Mouse (Mus musculus) heart, embryonic 11.5 days (tissue): ENCODE measurements around the gene Iqck. TPM values are rescaled to one million over a fixed set of nuclear protein-coding genes. Genes with fewer than 3 reads are reported as not detected.
A peak's percentile ranks its signal among the peaks of the same experiment; 100 is the strongest.

Experiments
- ATAC-seq: fragments of 200-750 bp; cut with Nextera tagmentation; replicated peaks from 2 replicates; pipeline ENCODE4 v1.8.0; 2017; ENCODE audit warnings: moderate library complexity; ENCODE audit not compliant: insufficient number of reproducible peaks, low FRiP score, low TSS enrichment
- H3K27ac ChIP-seq: fragments of 300-500 bp; sonication (generic); 2 replicates; pipeline ENCODE4 v1.5.1; 2014; ENCODE audit warnings: mild to moderate bottlenecking, low read depth, low read length
- H3K27me3 ChIP-seq: fragments of 300-500 bp; sonication (generic); 2 replicates; pipeline ENCODE4 v1.6.1; 2014; ENCODE audit warnings: mild to moderate bottlenecking, low read length, mixed read lengths; ENCODE audit not compliant: control insufficient read depth, insufficient read depth
- H3K36me3 ChIP-seq: fragments of 300-500 bp; sonication (generic); 2 replicates; pipeline ENCODE4 v1.6.1; 2014; ENCODE audit warnings: mild to moderate bottlenecking, low read length, moderate library complexity, mixed read lengths; ENCODE audit not compliant: control insufficient read depth, insufficient read depth
- H3K4me1 ChIP-seq: fragments of 300-500 bp; sonication (generic); 2 replicates; pipeline ENCODE4 v1.6.1; 2014; ENCODE audit warnings: low read length; ENCODE audit not compliant: control insufficient read depth, insufficient read depth
- H3K4me2 ChIP-seq: fragments of 300-500 bp; sonication (generic); 2 replicates; pipeline ENCODE4 v1.6.1; 2014; ENCODE audit warnings: mild to moderate bottlenecking, moderate library complexity
- H3K4me3 ChIP-seq: fragments of 300-500 bp; sonication (generic); 2 replicates; pipeline ENCODE4 v1.5.1; 2014; ENCODE audit warnings: low read depth, low read length
- H3K9ac ChIP-seq: fragments of 300-500 bp; sonication (generic); 2 replicates; pipeline ENCODE4 v1.6.1; 2014; ENCODE audit warnings: mild to moderate bottlenecking, low read depth, low read length, moderate library complexity
- H3K9me3 ChIP-seq: fragments of 300-500 bp; sonication (generic); replicated peaks from 2 replicates; pipeline ENCODE4 v1.6.1; 2016; ENCODE audit warnings: low read length; ENCODE audit not compliant: control insufficient read depth
- WGBS: fragments of 180-500 bp; shearing (Covaris S2); extraction: QIAGEN DNeasy Blood & Tissue Kit; methylation state at CpG from one replicate; pipeline ENCODE4 v1.1.7; 2014; ENCODE audit not compliant: insufficient replicate concordance; 5-methylcytosine and 5-hydroxymethylcytosine counted together
- polyA plus RNA-seq: library from polyadenylated mRNA; unstranded; fragments of >200 nt; fragmentation: Nextera tagmentation; extraction: Ambion mirVana; gene quantifications from 2 replicates; pipeline ENCODE4 v1.2.1, GENCODE M21; 2014

Iqck gene
- polyA plus RNA-seq, 1 experiment from 2014 or later, result 1.2 TPM

DNA sequence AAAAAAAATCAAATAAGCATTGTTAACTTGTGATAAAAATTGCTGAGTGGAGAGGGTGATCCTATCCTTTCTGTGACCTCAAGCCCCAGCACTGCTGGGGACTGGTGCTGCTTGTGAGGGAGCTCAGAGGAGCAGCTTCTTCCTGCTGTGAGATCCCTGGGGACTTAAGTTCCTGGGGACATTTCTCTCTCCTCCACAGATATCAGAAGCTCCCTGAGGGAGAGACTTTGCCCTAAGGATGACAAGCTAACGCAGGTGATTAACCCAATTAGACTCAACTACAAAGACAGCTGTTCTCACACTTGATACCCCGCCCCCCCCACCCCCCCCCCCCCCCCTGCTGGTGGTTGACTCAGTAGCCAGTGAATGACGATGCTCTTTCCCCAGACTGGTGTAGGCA is 109.2 kb downstream of the Iqck start:
- H3K9ac ChIP-seq, result no peak overlapping the region
- 3% methylated on average over 3 of the region's 3 CpGs for WGBS
- no peak overlapping the region for H3K4me3 ChIP-seq
- no peaks in the 10 kb centered on the region; the same call in 1 of the 2 replicates for H3K4me1 ChIP-seq
- H3K27ac ChIP-seq, result no peak overlapping the region
- no peak overlapping the region for H3K4me2 ChIP-seq
- ATAC-seq, result no peak
- H3K36me3 ChIP-seq, result no peaks in the 10 kb centered on the region
- H3K27me3 ChIP-seq, result no peaks in the 10 kb centered on the region
- no peaks in the 10 kb centered on the region for H3K9me3 ChIP-seq

- 22% methylated on average over 7 of the region's 7 CpGs for WGBS
- Histone ChIP-seq H3K4me3 (no peak overlapping the region), H3K9me3 (no peaks in the 10 kb centered on the region), H3K27ac (no peak overlapping the region), H3K27me3 (no peaks in the 10 kb centered on the region), H3K4me1 (no peaks in the 10 kb centered on the region; the same call in 1 of the 2 replicates), H3K4me2 (no peak overlapping the region), H3K9ac (no peak overlapping the region), H3K36me3 (no peaks in the 10 kb centered on the region)
- no peak for ATAC-seq
Observed at GRCm38 (mm10) chr7:118965198-118965597, 109.6 kb downstream of the Iqck start.

DNA sequence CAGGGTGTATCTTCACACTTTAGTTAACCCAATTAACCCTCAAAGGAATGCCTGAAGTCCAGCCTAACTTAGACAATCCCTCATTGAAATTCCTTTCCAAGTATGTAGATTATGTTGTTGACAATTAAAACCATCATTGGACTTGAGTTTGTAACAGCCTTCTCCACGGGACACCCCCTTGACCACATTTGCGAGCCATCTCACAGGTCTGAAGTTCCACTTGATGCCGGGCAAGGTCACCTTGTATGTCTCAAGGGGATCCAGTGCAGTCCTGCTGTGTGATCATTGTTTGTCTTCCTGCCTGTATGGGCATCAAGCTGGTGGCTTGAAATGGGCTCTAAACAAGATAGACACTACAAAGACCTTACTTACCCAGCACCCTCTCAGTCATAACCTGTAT is 113.3 kb downstream of the Iqck start:
- H3K27me3 ChIP-seq, result no peaks in the 10 kb centered on the region
- 84% methylated on average over 3 of the region's 3 CpGs for WGBS
- no peaks in the 10 kb centered on the region; the same call in 1 of the 2 replicates for H3K4me1 ChIP-seq
- no peak overlapping the region for H3K4me3 ChIP-seq
- no peaks in the 10 kb centered on the region for H3K9me3 ChIP-seq
- no peak overlapping the region for H3K4me2 ChIP-seq
- no peak for ATAC-seq
- no peaks in the 10 kb centered on the region for H3K36me3 ChIP-seq
- H3K27ac ChIP-seq, result no peak overlapping the region
- no peak overlapping the region for H3K9ac ChIP-seq

DNA sequence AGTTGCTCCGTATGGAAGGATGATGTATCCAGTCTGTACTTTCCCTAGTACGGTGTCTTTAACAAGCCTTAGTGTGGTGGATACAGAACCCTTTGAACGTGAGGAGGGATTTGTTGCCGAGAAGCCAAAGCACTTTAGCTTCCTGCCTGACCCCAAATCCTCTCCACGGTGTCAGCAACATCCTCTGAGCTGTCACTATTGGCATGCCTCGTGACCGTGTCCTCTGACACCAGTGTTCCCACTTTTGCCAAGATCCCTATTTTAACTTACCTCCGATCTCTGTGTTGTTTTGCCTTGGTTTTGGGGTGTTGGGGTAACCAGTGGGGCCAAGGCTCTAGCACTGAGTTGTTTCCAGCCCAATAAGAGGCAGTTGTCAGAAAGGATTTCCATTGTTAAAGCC is 115.9 kb downstream of the Iqck start:
- WGBS, result 49% methylated on average over 8 of the region's 8 CpGs
- Histone ChIP-seq H3K4me3 (no peak overlapping the region), H3K36me3 (no peaks in the 10 kb centered on the region), H3K27me3 (no peaks in the 10 kb centered on the region), H3K4me2 (no peak overlapping the region), H3K9me3 (no peaks in the 10 kb centered on the region), H3K27ac (no peak overlapping the region), H3K9ac (no peak overlapping the region), H3K4me1 (peaks cover 5% of the 10 kb centered on the region; the same call in 1 of the 2 replicates)
- ATAC-seq, result no peak

DNA sequence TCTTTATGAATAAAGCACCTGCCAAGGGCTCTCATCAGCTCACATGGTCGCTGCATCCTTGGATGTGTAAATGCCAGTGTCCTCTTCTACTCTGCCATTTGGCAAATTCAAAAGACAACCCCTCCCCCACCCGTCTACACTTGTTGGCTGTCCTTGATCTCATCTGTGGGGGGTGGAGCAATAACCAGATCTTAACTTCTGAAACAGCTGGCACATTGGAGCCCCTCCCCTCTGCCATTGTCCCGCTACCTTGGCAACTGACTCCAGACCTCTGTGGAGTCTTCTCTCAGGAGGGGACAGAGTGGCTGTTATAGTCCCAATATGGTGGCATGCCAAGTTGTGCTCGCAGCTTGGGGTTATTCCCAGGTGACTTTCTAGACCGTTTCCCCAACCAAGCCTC is 116.8 kb downstream of the Iqck start:
- no peak overlapping the region for H3K4me3 ChIP-seq
- WGBS, result 80% methylated on average over 5 of the region's 5 CpGs
- H3K4me2 ChIP-seq, result no peak overlapping the region

DNA sequence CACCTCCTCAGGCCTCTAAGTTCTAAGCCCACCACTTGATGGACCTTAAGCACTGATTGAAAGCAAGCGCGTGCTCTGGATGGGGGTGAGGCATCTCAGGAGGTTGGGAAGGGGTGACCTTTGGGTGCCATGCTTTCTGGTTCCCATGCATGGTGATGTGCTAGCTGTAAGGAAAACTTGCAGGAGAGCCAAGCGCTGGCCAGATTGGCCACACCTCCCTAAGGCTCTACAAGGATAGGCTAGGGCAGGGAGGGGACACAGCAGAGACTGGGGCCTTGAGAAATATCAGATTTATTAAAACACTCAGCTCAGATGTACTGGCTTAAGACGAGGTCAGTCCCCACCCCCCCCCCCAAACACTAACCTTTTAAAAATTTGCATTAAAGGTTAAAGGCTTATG is 117.8 kb downstream of the Iqck start:
- H3K36me3 ChIP-seq, result no peaks in the 10 kb centered on the region
- H3K27ac ChIP-seq, result no peak overlapping the region
- H3K27me3 ChIP-seq, result no peaks in the 10 kb centered on the region
- ATAC-seq, result no peak
- H3K4me3 ChIP-seq, result no peak overlapping the region
- whole genome bisulfite sequencing, result 79% methylated on average over 4 of the region's 4 CpGs
- no peaks in the 10 kb centered on the region for H3K9me3 ChIP-seq
- H3K4me1 ChIP-seq, result peaks cover 5% of the 10 kb centered on the region; the same call in 1 of the 2 replicates
- H3K9ac ChIP-seq, result no peak overlapping the region
- H3K4me2 ChIP-seq, result no peak overlapping the region

More for the DNA sequence above, 116.8 kb downstream of the Iqck start:
- no peaks in the 10 kb centered on the region for H3K9me3 ChIP-seq
- no peaks in the 10 kb centered on the region for H3K27me3 ChIP-seq
- no peaks in the 10 kb centered on the region for H3K36me3 ChIP-seq
- no peak overlapping the region for H3K27ac ChIP-seq
- H3K9ac ChIP-seq, result no peak overlapping the region
- no peak for ATAC-seq
- peaks cover 5% of the 10 kb centered on the region; the same call in 1 of the 2 replicates for H3K4me1 ChIP-seq

- Histone ChIP-seq H3K36me3 (no peaks in the 10 kb centered on the region), H3K4me3 (no peak overlapping the region), H3K27me3 (no peaks in the 10 kb centered on the region), H3K9ac (no peak overlapping the region), H3K9me3 (no peaks in the 10 kb centered on the region), H3K27ac (no peak overlapping the region), H3K4me1 (peaks cover 5% of the 10 kb centered on the region; the same call in 1 of the 2 replicates), H3K4me2 (no peak overlapping the region)
- no peak for ATAC-seq
- WGBS, result 47% methylated on average over 3 of the region's 3 CpGs
Observed at GRCm38 (mm10) chr7:118975837-118976236, 120.3 kb downstream of the Iqck start.

- ATAC-seq, result peak; percentile 21; the same call in 1 of the 2 replicates
- Histone ChIP-seq H3K4me1 (peaks cover 5% of the 10 kb centered on the region; the same call in 1 of the 2 replicates), H3K36me3 (no peaks in the 10 kb centered on the region), H3K9me3 (no peaks in the 10 kb centered on the region), H3K4me2 (peak overlapping the region; percentile 37), H3K9ac (no peak overlapping the region), H3K4me3 (0 out of 2 replicates have a peak overlapping the region, but pooled peaks have one; percentile 15), H3K27ac (peak overlapping the region; percentile 24; the same call in 1 of the 2 replicates), H3K27me3 (no peaks in the 10 kb centered on the region)
- 28% methylated on average over 14 of the region's 14 CpGs for WGBS
Observed at GRCm38 (mm10) chr7:118976414-118977166, 121.0 kb downstream of the Iqck start.

DNA sequence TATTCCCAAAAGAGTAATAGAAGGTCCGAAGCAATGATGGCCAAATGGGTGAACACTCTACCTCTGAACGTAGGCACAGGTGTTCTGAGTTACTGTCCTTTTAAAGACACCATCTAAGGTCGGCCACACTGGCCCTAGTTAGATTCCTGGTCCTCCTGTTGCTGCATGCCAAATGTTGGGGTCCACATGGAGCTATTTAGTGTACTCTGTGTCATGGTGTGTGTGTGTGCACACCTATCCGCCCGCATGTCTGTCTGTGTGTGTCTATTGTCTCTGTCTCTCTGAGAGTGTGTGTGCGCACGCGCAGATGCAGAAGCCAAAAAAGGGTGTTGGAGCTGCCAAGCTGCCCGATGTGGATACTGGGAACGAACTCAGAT is 121.6 kb downstream of the Iqck start:
- no peaks in the 10 kb centered on the region for H3K36me3 ChIP-seq

More for the DNA sequence above, 121.6 kb downstream of the Iqck start:
- WGBS, result 78% methylated on average over 10 of the region's 10 CpGs
- Histone ChIP-seq H3K9me3 (no peaks in the 10 kb centered on the region), H3K4me3 (no peak overlapping the region), H3K4me1 (peaks cover 5% of the 10 kb centered on the region; the same call in 1 of the 2 replicates), H3K27me3 (no peaks in the 10 kb centered on the region), H3K9ac (no peak overlapping the region), H3K27ac (no peak overlapping the region), H3K4me2 (no peak overlapping the region)
- no peak for ATAC-seq
